Mouse (Mus musculus) myocyte (in vitro differentiated cells): Measurements from ENCODE around the gene Jak2. TPM values are rescaled to one million over a fixed set of nuclear protein-coding genes. Genes with fewer than 3 reads are reported as not detected.

ENCODE experiments used
- H3K27me3 ChIP-seq: one replicate; pipeline ENCODE4 v1.6.1; 2011; ENCODE audit not compliant: control insufficient read depth, insufficient read depth, insufficient read length
- H3K36me3 ChIP-seq: one replicate; pipeline ENCODE4 v1.6.1; 2011; ENCODE audit not compliant: control insufficient read depth, insufficient read depth
- H3K4me2 ChIP-seq: one replicate; pipeline ENCODE4 v1.6.1; 2011; ENCODE audit warnings: low read depth, control low read depth
- H3K4me3 ChIP-seq: one replicate; pipeline ENCODE4 v1.5.1; 2011; ENCODE audit warnings: mild to moderate bottlenecking, control low read depth, moderate library complexity
- H3K79me2 ChIP-seq: one replicate; pipeline ENCODE4 v1.6.1; 2011; ENCODE audit not compliant: control insufficient read depth, insufficient read depth
- H3ac ChIP-seq: one replicate; pipeline ENCODE4 v1.6.1; 2011; ENCODE audit not compliant: control insufficient read depth, insufficient read length
- CEBPB ChIP-seq: IDR thresholded peaks from 2 replicates; pipeline ENCODE4 v1.6.1; 2011; ENCODE audit warnings: mild to moderate bottlenecking, moderate library complexity; ENCODE audit not compliant: poor library complexity, insufficient read depth, severe bottlenecking
- E2F4 ChIP-seq: IDR thresholded peaks from one replicate; pipeline ENCODE4 v1.6.1; 2011; ENCODE audit warnings: mild to moderate bottlenecking, control low read depth, moderate library complexity; ENCODE audit not compliant: insufficient read depth
- MAX ChIP-seq: IDR thresholded peaks from one replicate; pipeline ENCODE4 v1.6.1; 2011; ENCODE audit warnings: low read depth, mild to moderate bottlenecking, control low read depth
- MYOD1 ChIP-seq, 3 experiments: IDR thresholded peaks; one replicate each; pipeline ENCODE4 v1.6.1; 2011; ENCODE audit warnings: control low read depth in 2 of 3, low read depth in 2 of 3, mild to moderate bottlenecking in 2 of 3, moderate library complexity in 1 of 3; ENCODE audit not compliant: insufficient read length in 2 of 3, control insufficient read depth in 1 of 3
- MYOG ChIP-seq, 3 experiments: IDR thresholded peaks; one replicate each; pipeline ENCODE4 v1.6.1; 2011; ENCODE audit warnings: control low read depth in 2 of 3, low read depth in 2 of 3, mild to moderate bottlenecking in 2 of 3; ENCODE audit not compliant: insufficient read length in 2 of 3, control insufficient read depth in 1 of 3, insufficient read depth in 1 of 3
- POLR2A ChIP-seq: IDR thresholded peaks from one replicate; pipeline ENCODE4 v1.6.1; 2011; ENCODE audit warnings: low read depth, mild to moderate bottlenecking, control low read depth, moderate library complexity; ENCODE audit not compliant: insufficient read length
- POLR2AphosphoS2 ChIP-seq: IDR thresholded peaks from one replicate; pipeline ENCODE4 v1.6.1; 2011; ENCODE audit warnings: low read depth, control low read depth; ENCODE audit not compliant: insufficient read length
- REST ChIP-seq: IDR thresholded peaks from one replicate; pipeline ENCODE4 v1.6.1; 2011; ENCODE audit warnings: mild to moderate bottlenecking, control low read depth, moderate library complexity; ENCODE audit not compliant: insufficient read depth, insufficient read length
- SRF ChIP-seq: IDR thresholded peaks from one replicate; pipeline ENCODE4 v1.6.1; 2011; ENCODE audit warnings: low read depth; ENCODE audit not compliant: control insufficient read depth, insufficient read length
- TCF12 ChIP-seq: IDR thresholded peaks from one replicate; pipeline ENCODE4 v1.6.1; 2011; ENCODE audit warnings: mild to moderate bottlenecking, control low read depth; ENCODE audit not compliant: poor library complexity, insufficient read depth, severe bottlenecking
- TCF3 ChIP-seq: IDR thresholded peaks from one replicate; pipeline ENCODE4 v1.6.1; 2011; ENCODE audit warnings: low read depth, control low read depth; ENCODE audit not compliant: insufficient read length
- USF1 ChIP-seq: IDR thresholded peaks from one replicate; pipeline ENCODE4 v1.6.1; 2011; ENCODE audit warnings: low read depth, mild to moderate bottlenecking, control low read depth, moderate library complexity
- polyA plus RNA-seq: library from polyadenylated mRNA; unstranded; fragments of >200 nt; fragmentation: generic; extraction: Trizol; gene quantifications from one replicate; pipeline ENCODE4 v1.2.1, GENCODE M21; 2012; ENCODE audit warnings: missing spikeins

The Jak2 gene
- polyA plus RNA-seq, 1 experiment = 3.3 TPM

DNA sequence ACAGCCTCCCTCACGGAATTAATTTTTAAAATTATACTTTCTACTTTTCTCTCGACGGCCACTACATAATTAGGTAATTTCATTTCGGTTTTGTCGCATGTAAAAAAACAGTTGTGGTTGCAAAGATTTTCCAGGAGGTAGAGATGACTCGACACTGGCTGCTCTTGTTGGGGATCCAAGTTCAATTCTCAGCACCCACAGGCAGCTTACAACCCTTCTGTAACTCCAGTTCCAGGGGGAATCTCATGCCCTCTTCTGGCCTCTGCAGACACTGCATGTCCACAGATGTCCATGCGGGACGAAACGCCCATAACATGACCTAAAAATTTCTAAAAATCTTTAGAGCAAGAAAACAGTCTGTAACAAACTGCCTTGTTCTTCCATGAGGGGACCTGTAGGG lies 41.3 kb upstream of the Jak2 start:
- H3K36me3 ChIP-seq = no peaks in the 10 kb centered on the region
- TF ChIP-seq MYOG (IDR thresholded peaks at IDR 0.05; ENCODE audit: control insufficient read depth in 1 of 3, insufficient read depth in 1 of 3, insufficient read length in 2 of 3, low read depth in 2 of 3) (no peak), TCF12 (no peak), POLR2A (no peak), REST (no peak), CEBPB (no peak), USF1 (no peak), MYOD1 (IDR thresholded peaks at IDR 0.05; ENCODE audit: control insufficient read depth in 1 of 3, insufficient read length in 2 of 3, low read depth in 2 of 3) (no peak), TCF3 (no peak), POLR2AphosphoS2 (no peak), SRF (no peak), E2F4 (no peak), MAX (no peak)

DNA sequence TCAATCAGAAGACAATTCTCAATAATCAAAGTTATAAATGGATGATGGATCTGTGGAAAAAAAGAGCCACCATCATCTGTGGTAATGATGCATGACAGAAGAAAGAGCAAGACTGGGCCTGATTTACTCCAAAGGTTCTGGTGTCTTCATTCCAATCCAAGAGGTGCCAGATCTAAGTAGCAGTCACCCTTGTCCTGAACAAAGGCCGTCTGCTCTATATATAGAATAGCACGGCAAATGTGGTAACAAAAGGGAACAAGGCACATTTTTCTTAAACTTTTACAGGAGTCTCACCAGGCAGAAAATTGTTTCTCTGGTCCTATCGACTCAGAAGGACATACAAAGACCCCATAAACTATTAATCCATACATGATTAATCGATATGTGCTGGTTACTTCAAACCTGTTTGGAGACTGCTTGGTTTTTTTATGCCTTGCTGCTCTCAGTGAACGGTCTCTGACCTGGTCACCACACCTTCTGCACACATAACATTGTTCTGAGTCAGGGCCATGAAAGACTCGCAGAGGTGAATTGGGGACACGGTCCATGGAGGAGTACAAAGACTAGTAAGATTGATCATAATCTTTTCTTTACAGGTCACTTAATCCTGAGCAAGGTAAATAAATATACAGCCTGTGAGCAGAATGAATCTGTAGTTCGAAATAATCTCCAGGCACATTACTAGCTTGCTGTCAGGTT lies 35.7 kb upstream of the Jak2 start:
- H3K36me3 ChIP-seq = no peaks in the 10 kb centered on the region
- TF ChIP-seq MAX (no peak), TCF3 (no peak)
- no peaks in the 10 kb centered on the region for H3K27me3 ChIP-seq
- no peak overlapping the region for H3ac ChIP-seq
- H3K4me3 ChIP-seq = no peak overlapping the region
- H3K79me2 ChIP-seq = no peaks in the 10 kb centered on the region
- no peak overlapping the region for H3K4me2 ChIP-seq

More for the DNA sequence above, 41.3 kb upstream of the Jak2 start:
- Histone ChIP-seq H3ac (no peak overlapping the region), H3K4me2 (no peak overlapping the region), H3K79me2 (no peaks in the 10 kb centered on the region), H3K4me3 (no peak overlapping the region), H3K27me3 (no peaks in the 10 kb centered on the region)

DNA sequence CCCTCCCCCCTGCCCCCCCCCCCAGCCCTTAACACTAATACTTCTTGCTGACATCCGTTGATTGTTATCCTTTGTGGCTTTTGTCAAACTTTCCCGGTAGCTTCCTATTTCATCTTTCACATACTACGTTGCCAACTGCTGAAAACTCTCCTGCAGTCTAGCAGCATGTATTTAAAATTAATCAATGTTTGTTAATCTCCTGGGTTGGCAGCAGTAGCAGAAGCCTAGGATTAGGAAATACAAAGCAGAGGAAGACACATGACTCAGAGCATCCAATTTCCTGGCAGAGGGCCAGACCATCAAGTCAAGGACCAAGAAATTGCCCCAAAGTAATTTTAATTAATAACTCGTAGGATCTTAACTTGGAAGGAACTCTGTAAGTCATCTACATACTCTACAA lies 29.8 kb upstream of the Jak2 start:
- no peak for TF ChIP-seq USF1
- no peak for TF ChIP-seq REST
- TF ChIP-seq MYOG (IDR thresholded peaks at IDR 0.05; ENCODE audit: control insufficient read depth in 1 of 3, insufficient read depth in 1 of 3, insufficient read length in 2 of 3, low read depth in 2 of 3) = no peak
- TF ChIP-seq POLR2AphosphoS2 = no peak
- TF ChIP-seq MAX = no peak
- no peak for TF ChIP-seq TCF12
- TF ChIP-seq E2F4 = no peak
- TF ChIP-seq MYOD1 (IDR thresholded peaks at IDR 0.05; ENCODE audit: control insufficient read depth in 1 of 3, insufficient read length in 2 of 3, low read depth in 2 of 3) = no peak
- no peak for TF ChIP-seq SRF
- no peak for TF ChIP-seq TCF3
- no peak for TF ChIP-seq POLR2A
- no peak for TF ChIP-seq CEBPB
- H3K4me2 ChIP-seq = no peak overlapping the region
- H3K27me3 ChIP-seq = no peaks in the 10 kb centered on the region
- no peaks in the 10 kb centered on the region for H3K79me2 ChIP-seq
- H3K4me3 ChIP-seq = no peak overlapping the region
- no peaks in the 10 kb centered on the region for H3K36me3 ChIP-seq
- H3ac ChIP-seq = no peak overlapping the region

DNA sequence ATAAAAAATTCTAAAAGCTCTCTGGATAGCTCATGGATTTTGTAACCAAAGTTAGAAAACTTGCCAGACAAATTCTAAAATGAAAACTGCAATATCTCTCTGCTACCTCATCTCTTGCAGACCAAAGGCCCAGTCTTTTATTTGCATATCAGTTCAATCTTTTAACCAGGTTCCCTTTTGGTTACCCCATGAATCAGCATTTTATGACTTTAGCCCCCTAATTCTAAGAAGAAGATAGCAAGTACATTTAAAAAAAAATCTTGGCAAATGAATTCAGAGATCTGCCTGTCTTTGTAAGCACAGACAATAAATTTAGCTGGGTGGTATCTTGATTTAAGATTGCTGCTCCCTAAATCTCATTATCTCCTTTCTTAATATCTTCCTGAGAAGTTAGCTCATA lies 26.7 kb upstream of the Jak2 start:
- H3K79me2 ChIP-seq = no peaks in the 10 kb centered on the region
- no peaks in the 10 kb centered on the region for H3K27me3 ChIP-seq
- H3ac ChIP-seq = no peak overlapping the region
- no peak overlapping the region for H3K4me2 ChIP-seq
- H3K36me3 ChIP-seq = no peaks in the 10 kb centered on the region
- TF ChIP-seq MYOD1 (IDR thresholded peaks at IDR 0.05; ENCODE audit: control insufficient read depth in 1 of 3, insufficient read length in 2 of 3, low read depth in 2 of 3) (no peak), CEBPB (no peak), POLR2AphosphoS2 (no peak), SRF (no peak), POLR2A (no peak), E2F4 (no peak), MYOG (IDR thresholded peaks at IDR 0.05; ENCODE audit: control insufficient read depth in 1 of 3, insufficient read depth in 1 of 3, insufficient read length in 2 of 3, low read depth in 2 of 3) (no peak), TCF3 (no peak), REST (no peak), MAX (no peak), TCF12 (no peak)
- no peak overlapping the region for H3K4me3 ChIP-seq

DNA sequence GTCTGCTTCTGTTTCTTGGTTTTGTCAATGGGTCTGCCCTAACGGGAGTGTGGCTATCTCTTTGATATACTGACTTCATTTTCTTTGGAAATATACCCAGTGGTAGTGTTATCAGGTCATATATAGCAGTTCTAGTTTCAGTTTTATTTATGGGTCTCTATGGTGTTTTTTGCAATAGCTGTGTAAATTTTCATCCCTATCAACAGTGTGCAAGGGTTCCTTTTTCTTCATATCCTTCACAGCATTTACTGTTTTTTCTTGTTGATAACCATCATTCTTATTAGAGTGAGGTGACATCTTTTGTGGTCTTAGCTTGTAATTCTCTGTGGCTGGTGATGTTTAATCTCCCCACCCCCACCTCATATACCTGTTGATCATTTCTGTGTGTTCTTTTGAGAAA lies 24.6 kb upstream of the Jak2 start:
- Histone ChIP-seq H3ac (no peak overlapping the region), H3K36me3 (no peaks in the 10 kb centered on the region)

More for the DNA sequence above, 24.6 kb upstream of the Jak2 start:
- H3K4me2 ChIP-seq = no peak overlapping the region
- no peaks in the 10 kb centered on the region for H3K79me2 ChIP-seq
- H3K27me3 ChIP-seq = no peaks in the 10 kb centered on the region
- no peak for TF ChIP-seq TCF12
- no peak for TF ChIP-seq MYOG (IDR thresholded peaks at IDR 0.05; ENCODE audit: control insufficient read depth in 1 of 3, insufficient read depth in 1 of 3, insufficient read length in 2 of 3, low read depth in 2 of 3)
- TF ChIP-seq TCF3 = no peak
- TF ChIP-seq MYOD1 (IDR thresholded peaks at IDR 0.05; ENCODE audit: control insufficient read depth in 1 of 3, insufficient read length in 2 of 3, low read depth in 2 of 3) = no peak
- no peak for TF ChIP-seq SRF
- no peak for TF ChIP-seq USF1
- TF ChIP-seq MAX = no peak
- no peak for TF ChIP-seq E2F4
- no peak for TF ChIP-seq REST
- TF ChIP-seq CEBPB = no peak
- no peak for TF ChIP-seq POLR2AphosphoS2
- TF ChIP-seq POLR2A = no peak
- no peak overlapping the region for H3K4me3 ChIP-seq
